Mouse (Mus musculus) effector memory CD4-positive, alpha-beta T cell, adult 7 months (primary cell): ENCODE measurements around the gene Gm9936. TPM values are rescaled to one million over a fixed set of nuclear protein-coding genes. Genes with fewer than 3 reads are reported as not detected.

Experiments
- polyA plus RNA-seq: library from polyadenylated mRNA; unstranded; fragments of 100-300 nt; shearing (Covaris generic); gene quantifications from one replicate; pipeline ENCODE4 v1.2.1, GENCODE M21; 2017

Gene Gm9936
- not detected for polyA plus RNA-seq

DNA sequence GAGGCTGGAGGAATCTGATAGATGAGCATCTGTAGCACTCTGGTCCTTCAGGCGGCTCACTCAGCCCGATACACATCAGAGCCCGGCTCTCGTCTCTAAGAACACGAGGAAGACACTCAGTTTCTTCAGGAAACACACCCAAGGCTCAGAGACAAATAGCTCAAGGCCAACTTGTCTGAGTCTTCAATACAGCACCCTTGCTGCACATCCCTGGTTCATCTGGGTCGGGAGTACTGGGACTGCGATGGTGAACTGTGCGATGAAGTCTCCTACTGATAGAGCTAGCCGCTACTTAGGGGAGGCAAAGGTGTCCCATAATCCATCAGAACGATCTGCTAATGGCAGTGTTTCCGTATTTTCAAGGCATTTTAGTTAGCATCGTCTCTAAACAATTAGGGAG lies at the start of gene Gm9936:
Gene Gm9936 (minus strand): TSS at position 101 of the 400 bp plus-strand sequence.

GRCm38 (mm10) chr5:114896688-114897373 lies 38.3 kb upstream of the Gm9936 start, which contains the start of gene Oasl2:
TSS of gene Oasl2 (plus strand) at chr5:114896936.

GRCm38 (mm10) chr5:114853364-114853763 lies 5.1 kb downstream of the Gm9936 start, which contains the start of gene 4930519G04Rik:
TSS of gene 4930519G04Rik (plus strand) at chr5:114853664.

DNA sequence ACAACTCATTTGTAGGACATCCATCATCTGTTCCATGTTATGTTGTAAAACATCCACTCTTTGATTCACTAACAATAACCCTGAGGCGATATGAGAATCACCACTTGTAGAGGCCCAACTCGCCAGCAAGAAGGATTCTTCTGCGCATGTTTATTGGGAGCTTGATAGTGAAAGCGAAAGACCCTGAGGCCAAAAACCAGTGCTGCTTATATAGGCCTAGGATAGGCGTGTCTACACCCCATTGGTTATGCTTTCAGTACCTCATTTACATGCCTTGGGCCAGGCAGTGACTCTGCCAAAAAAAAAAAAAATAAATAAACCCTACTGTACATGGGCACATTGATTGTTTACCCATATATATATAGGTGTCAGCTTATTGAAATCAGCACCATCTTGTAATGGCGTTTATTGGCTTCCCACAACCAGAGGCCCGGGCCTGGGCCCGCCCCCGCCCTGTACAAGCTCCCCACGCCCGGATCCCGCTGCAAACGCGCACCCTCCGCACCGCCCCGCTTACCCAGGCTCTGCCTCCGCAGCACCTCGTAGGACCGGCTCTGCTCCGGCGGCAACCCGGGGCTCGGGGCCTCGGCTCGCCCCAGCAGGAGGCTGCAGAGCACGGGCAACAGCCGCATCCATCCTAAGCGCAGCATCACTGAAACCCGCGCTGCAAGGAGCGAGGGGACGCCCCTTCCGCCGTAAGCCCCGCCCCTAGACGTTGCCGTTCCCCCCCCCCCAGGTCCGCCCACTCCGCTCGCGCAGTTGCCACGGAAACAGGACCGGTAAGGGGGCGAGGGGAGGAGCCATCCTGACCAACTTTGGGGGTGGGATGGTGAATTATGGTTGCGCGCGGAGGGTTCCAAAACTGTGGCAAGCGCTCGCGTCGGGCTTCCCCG lies 35.4 kb downstream of the Gm9936 start, which contains the start of gene 1500011B03Rik:
Gene 1500011B03Rik (minus strand): TSS at position 673 of the 893 bp plus-strand sequence.

Other genes with a start within 250 kb of the Gm9936 start
- 0.33 TPM for gene Trpv4, start 200.3 kb downstream of the Gm9936 start, polyA plus RNA-seq
- 103 TPM for gene Gltp, start 167.7 kb downstream of the Gm9936 start, polyA plus RNA-seq
- gene Tchp, start 150.9 kb downstream of the Gm9936 start, polyA plus RNA-seq = 15.8 TPM
- 124 TPM for gene Ankrd13a, start 84.0 kb downstream of the Gm9936 start, polyA plus RNA-seq
- gene Git2, start 83.2 kb downstream of the Gm9936 start, polyA plus RNA-seq = 97.3 TPM
- 41.1 TPM for gene 1500011B03Rik, start 35.2 kb downstream of the Gm9936 start, polyA plus RNA-seq
- not detected for gene 4930519G04Rik, start 5.0 kb downstream of the Gm9936 start, polyA plus RNA-seq
- gene Oasl2, start 38.3 kb upstream of the Gm9936 start, polyA plus RNA-seq = 19.3 TPM
- gene Oasl1, start 64.6 kb upstream of the Gm9936 start, polyA plus RNA-seq = 8.6 TPM
- gene 2210016L21Rik, start 83.5 kb upstream of the Gm9936 start, polyA plus RNA-seq = 24.9 TPM
- gene Hnf1a, start 112.4 kb upstream of the Gm9936 start, polyA plus RNA-seq = not detected
- 60.2 TPM for gene Sppl3, start 152.5 kb upstream of the Gm9936 start, polyA plus RNA-seq
- gene Gm10401, start 239.6 kb upstream of the Gm9936 start, polyA plus RNA-seq = 2.4 TPM